Mouse (Mus musculus) cerebellum, adult 2 months (tissue): ENCODE measurements at regions not wholly inside any gene's neighbourhood (a gene's known extent, or its start where the extent isn't known, plus 50 kb on each side); places are given as distances from the start of the nearest gene placed in this dataset.

Source experiments
- DNase-seq, 2 experiments: peaks; one replicate each; pipeline ENCODE4 v3.0.0; 2021
- H3K27ac ChIP-seq: fragments of 200-500 bp; 2 replicates; pipeline ENCODE4 v1.5.1; 2012; ENCODE audit warnings: low read length, control low read depth, inconsistent platforms; ENCODE audit not compliant: insufficient read depth
- H3K27me3 ChIP-seq: fragments of 200-500 bp; 2 replicates; pipeline ENCODE4 v1.6.1; 2012; ENCODE audit warnings: inconsistent platforms, mild to moderate bottlenecking, low read length, moderate library complexity; ENCODE audit not compliant: control insufficient read depth, insufficient read depth
- H3K4me1 ChIP-seq: fragments of 200-500 bp; 2 replicates; pipeline ENCODE4 v1.6.1; 2011; ENCODE audit warnings: low read length; ENCODE audit not compliant: control insufficient read depth, insufficient read depth
- H3K4me3 ChIP-seq: fragments of 200-500 bp; replicated peaks from 2 replicates; pipeline ENCODE3; 2011; ENCODE audit warnings: mild to moderate bottlenecking, low read depth, low read length, control low read depth; ENCODE audit not compliant: insufficient read depth
- CTCF ChIP-seq: fragments of 200-500 bp; IDR thresholded peaks from 2 replicates; pipeline ENCODE4 v1.5.1; 2011; ENCODE audit warnings: low read depth, mild to moderate bottlenecking, control low read depth, low read length, moderate library complexity, borderline replicate concordance; ENCODE audit not compliant: insufficient read depth
- POLR2A ChIP-seq: fragments of 200-500 bp; IDR thresholded peaks from 2 replicates; pipeline ENCODE4 v1.6.1; 2011; ENCODE audit warnings: low read length, control low read depth, borderline replicate concordance; ENCODE audit not compliant: insufficient read depth
- WGBS: fragments of 180-500 bp; shearing (Covaris S2); methylation state at CpG from one replicate; pipeline ENCODE4 v1.1.7; 2018; 5-methylcytosine and 5-hydroxymethylcytosine counted together

DNA sequence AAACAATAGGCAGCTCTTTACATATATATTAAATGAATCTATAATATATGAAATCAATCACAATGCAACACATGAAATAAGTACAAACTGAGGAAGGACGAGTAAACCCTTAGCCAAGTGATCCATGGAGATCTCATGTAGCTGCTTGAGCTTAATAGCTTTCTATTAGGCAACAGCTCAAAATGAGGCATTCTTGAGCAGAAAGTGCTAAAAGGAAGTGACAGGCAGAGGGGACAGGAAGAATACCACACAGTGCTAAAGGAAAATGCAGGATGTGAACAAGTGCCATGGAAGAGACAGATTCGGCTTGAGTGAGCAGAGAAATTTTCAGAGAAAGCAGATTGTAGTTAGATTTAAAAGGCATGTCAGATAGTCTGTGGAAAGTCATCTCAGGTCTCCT, 436.3 kb upstream of the Mef2c start:
- DNase-seq = no peak
- 24% methylated on average over 2 of the region's 2 CpGs for WGBS
- Histone ChIP-seq H3K27ac (no peak overlapping the region), H3K4me3 (no peak overlapping the region), H3K27me3 (no peaks in the 10 kb centered on the region), H3K4me1 (no peaks in the 10 kb centered on the region)
- no peak for TF ChIP-seq CTCF
- no peak for TF ChIP-seq POLR2A

DNA sequence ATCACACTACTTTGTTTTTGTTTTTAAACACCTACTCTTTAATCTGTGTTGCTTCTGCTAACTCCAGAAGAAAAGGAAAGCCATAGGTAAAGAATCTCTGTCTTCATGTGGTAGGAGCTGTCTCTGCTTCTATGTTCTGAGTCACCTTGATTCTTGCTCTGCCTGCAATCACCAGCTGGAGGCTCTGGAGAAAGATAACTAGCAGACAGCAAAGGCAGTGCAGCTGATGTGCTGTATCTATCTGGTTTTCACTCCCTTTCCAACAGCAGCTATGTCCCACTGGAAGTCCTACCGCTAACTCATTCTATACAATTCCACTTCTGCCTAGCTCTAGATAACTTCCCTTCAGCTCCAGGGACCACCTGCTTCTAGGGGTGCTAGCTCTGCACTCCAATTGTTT, 435.2 kb upstream of the Mef2c start:
- Histone ChIP-seq H3K27ac (no peak overlapping the region), H3K4me3 (no peak overlapping the region), H3K4me1 (no peaks in the 10 kb centered on the region), H3K27me3 (no peaks in the 10 kb centered on the region)
- DNase-seq = no peak
- WGBS = 93% methylated on average over 1 of the region's 1 CpGs
- no peak for TF ChIP-seq CTCF
- TF ChIP-seq POLR2A = no peak

- no peak for DNase-seq
- H3K4me3 ChIP-seq = no peak overlapping the region
- H3K4me1 ChIP-seq = no peaks in the 10 kb centered on the region
- H3K27me3 ChIP-seq = no peaks in the 10 kb centered on the region
- no peak for TF ChIP-seq CTCF
- TF ChIP-seq POLR2A = no peak
- no peak overlapping the region for H3K27ac ChIP-seq
Measured at GRCm38 (mm10) chr13:83069293-83069692, 434.5 kb upstream of the Mef2c start.

- no peak for TF ChIP-seq CTCF
- 29% methylated on average over 3 of the region's 3 CpGs for WGBS
- H3K27me3 ChIP-seq = no peaks in the 10 kb centered on the region
- no peak for DNase-seq
- H3K4me3 ChIP-seq = no peak overlapping the region
- no peaks in the 10 kb centered on the region for H3K4me1 ChIP-seq
- no peak overlapping the region for H3K27ac ChIP-seq
Measured at GRCm38 (mm10) chr13:83072073-83072472, 431.8 kb upstream of the Mef2c start.

DNA sequence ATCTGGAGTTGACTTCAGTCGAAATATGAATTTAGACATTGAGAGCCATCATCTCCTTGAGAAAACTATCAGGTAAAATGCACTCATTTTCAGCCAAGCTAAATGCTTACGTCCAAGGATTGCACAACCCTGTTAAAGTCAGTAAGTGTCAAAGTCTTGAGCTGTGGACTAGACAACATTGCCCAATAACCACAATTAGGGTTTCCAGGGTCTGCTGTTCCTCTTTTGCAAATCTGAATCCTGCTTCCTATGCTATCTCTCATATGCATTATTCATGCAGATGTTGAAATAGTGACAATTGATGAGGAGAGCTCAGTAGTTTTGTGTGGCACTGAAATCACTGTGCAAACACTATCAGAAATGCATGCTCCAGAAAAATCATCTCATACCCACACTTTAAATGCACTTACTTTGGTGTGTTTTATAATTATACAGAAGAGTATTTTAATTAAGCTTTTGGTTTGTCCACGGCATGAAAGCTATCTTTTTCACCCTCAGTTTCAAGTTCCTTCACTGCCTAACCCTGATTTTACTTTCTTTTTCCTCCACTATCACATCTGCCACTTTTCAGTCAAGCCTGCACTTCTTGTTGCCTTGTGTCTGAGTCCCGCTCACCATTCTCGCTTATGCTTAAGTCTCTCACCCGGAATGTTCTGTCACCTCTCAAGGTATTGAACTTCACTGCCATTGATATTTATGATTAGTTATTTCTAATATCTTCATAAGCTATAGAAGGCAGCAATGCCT, 429.4 kb upstream of the Mef2c start:
- TF ChIP-seq CTCF (no peak), POLR2A (no peak)
- Histone ChIP-seq H3K27ac (no peak overlapping the region), H3K4me3 (no peak overlapping the region), H3K4me1 (no peaks in the 10 kb centered on the region), H3K27me3 (no peaks in the 10 kb centered on the region)
- WGBS = 93% methylated on average over 6 of the region's 6 CpGs
- DNase-seq = no peak

- no peak overlapping the region for H3K4me3 ChIP-seq
- H3K27me3 ChIP-seq = no peaks in the 10 kb centered on the region
- TF ChIP-seq POLR2A (no peak), CTCF (no peak)
- 61% methylated on average over 7 of the region's 7 CpGs for WGBS
- DNase-seq = no peak
- no peaks in the 10 kb centered on the region for H3K4me1 ChIP-seq
- H3K27ac ChIP-seq = no peak overlapping the region
Measured at GRCm38 (mm10) chr13:83075320-83075877, 428.4 kb upstream of the Mef2c start.

- no peak for DNase-seq
- WGBS = 58% methylated on average over 2 of the region's 2 CpGs
- H3K4me1 ChIP-seq = no peaks in the 10 kb centered on the region
- no peak overlapping the region for H3K27ac ChIP-seq
- H3K27me3 ChIP-seq = no peaks in the 10 kb centered on the region
- TF ChIP-seq CTCF = no peak
- H3K4me3 ChIP-seq = no peak overlapping the region
Measured at GRCm38 (mm10) chr13:83076611-83077010, 427.2 kb upstream of the Mef2c start.

DNA sequence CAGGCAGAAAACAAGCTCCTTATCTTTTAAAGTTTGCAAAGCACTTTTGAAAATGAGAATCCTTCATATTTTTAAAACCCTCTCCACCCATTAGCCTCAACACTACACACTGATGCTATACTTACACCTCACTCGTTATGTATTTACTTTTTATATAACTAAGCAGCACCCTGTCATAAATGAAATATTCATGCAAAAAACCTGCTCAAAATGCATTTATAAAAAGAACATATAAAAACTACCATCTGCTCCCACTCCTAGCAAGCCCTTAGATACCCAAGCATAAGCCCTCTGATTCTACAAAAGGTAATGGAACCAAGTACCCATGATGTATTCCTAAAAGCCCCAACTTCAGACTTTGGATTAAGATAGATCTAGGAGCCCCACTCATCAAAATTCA, 426.7 kb upstream of the Mef2c start:
- 85% methylated on average over 1 of the region's 1 CpGs for WGBS
- TF ChIP-seq POLR2A (no peak), CTCF (no peak)

More for the DNA sequence above, 426.7 kb upstream of the Mef2c start:
- no peak overlapping the region for H3K4me3 ChIP-seq
- no peaks in the 10 kb centered on the region for H3K4me1 ChIP-seq
- H3K27ac ChIP-seq = no peak overlapping the region
- no peaks in the 10 kb centered on the region for H3K27me3 ChIP-seq
- DNase-seq = no peak
